Mouse (Mus musculus) liver, embryonic 14.5 days (tissue): ENCODE measurements around the gene Rbp7. TPM values are rescaled to one million over a fixed set of nuclear protein-coding genes. Genes with fewer than 3 reads are reported as not detected.

Experiments used
- ATAC-seq: fragments of 200-750 bp; cut with Nextera tagmentation; 2 replicates; pipeline ENCODE4 v1.8.0; 2017; ENCODE audit warnings: moderate number of reproducible peaks, mild to moderate bottlenecking, moderate library complexity; ENCODE audit not compliant: insufficient read depth
- DNase-seq, 3 experiments: peaks; one replicate each; pipeline ENCODE4 v3.0.0-alpha.2; 2012 to 2013; ENCODE audit warnings: low read depth in 3 of 3, low spot score in 3 of 3
- H3K27ac ChIP-seq: fragments of 300-500 bp; sonication (generic); 2 replicates; pipeline ENCODE4 v1.5.1; 2014; ENCODE audit warnings: moderate library complexity, mild to moderate bottlenecking, control low read depth, inconsistent platforms
- H3K27me3 ChIP-seq: fragments of 300-500 bp; sonication (generic); 2 replicates; pipeline ENCODE4 v1.6.1; 2014; ENCODE audit warnings: mild to moderate bottlenecking, low read length, moderate library complexity; ENCODE audit not compliant: control insufficient read depth, insufficient read depth
- H3K36me3 ChIP-seq: fragments of 300-500 bp; sonication (generic); replicated peaks from 2 replicates; pipeline ENCODE4 v1.6.1; 2014; ENCODE audit warnings: low read depth; ENCODE audit not compliant: control insufficient read depth, insufficient read depth
- H3K4me1 ChIP-seq, 2 experiments: fragments of 200-500 bp in 1 of 2; fragments of 300-500 bp in 1 of 2; sonication (generic) in 1 of 2; replicated peaks; 2 replicates each; pipeline ENCODE4 v1.6.1; 2012 to 2014; ENCODE audit warnings: antibody characterized with exemption in 1 of 2, inconsistent platforms in 1 of 2, low read length in 1 of 2; ENCODE audit not compliant: control insufficient read depth in 2 of 2, insufficient read depth in 2 of 2
- H3K4me2 ChIP-seq: fragments of 300-500 bp; sonication (generic); 2 replicates; pipeline ENCODE4 v1.6.1; 2014; ENCODE audit warnings: low read depth, mild to moderate bottlenecking, control low read depth, moderate library complexity
- H3K4me3 ChIP-seq, 2 experiments: fragments of 200-500 bp in 1 of 2; fragments of 300-500 bp in 1 of 2; sonication (generic) in 1 of 2; 2 replicates each; pipeline ENCODE4 v1.5.1; 2012 to 2014; ENCODE audit warnings: low read depth in 2 of 2, low read length in 2 of 2, mild to moderate bottlenecking in 2 of 2, control low read depth in 1 of 2, inconsistent platforms in 1 of 2, moderate library complexity in 1 of 2; ENCODE audit not compliant: insufficient read depth in 1 of 2
- H3K9ac ChIP-seq: fragments of 300-500 bp; sonication (generic); replicated peaks from 2 replicates; pipeline ENCODE4 v1.6.1; 2014; ENCODE audit warnings: mild to moderate bottlenecking, control low read depth, moderate library complexity
- H3K9me3 ChIP-seq: fragments of 300-500 bp; sonication (generic); 2 replicates; pipeline ENCODE4 v1.6.1; 2016; ENCODE audit warnings: low read length, mixed read lengths; ENCODE audit not compliant: control insufficient read depth
- CTCF ChIP-seq: IDR thresholded peaks from 2 replicates; pipeline ENCODE4 v1.5.1; 2016; ENCODE audit warnings: antibody characterized with exemption, low read depth, control low read depth
- EP300 ChIP-seq: IDR thresholded peaks from 2 replicates; pipeline ENCODE4 v1.6.1; 2016; ENCODE audit warnings: antibody characterized with exemption, low read depth
- WGBS: fragments of 180-500 bp; shearing (Covaris S2); extraction: QIAGEN DNeasy Blood & Tissue Kit; methylation state at CpG from one replicate; pipeline ENCODE4 v1.1.7; 2014; ENCODE audit not compliant: insufficient replicate concordance; 5-methylcytosine and 5-hydroxymethylcytosine counted together
- polyA plus RNA-seq, 2 experiments: library from polyadenylated mRNA; depleted of rRNA in 1 of 2; stranded (reverse) in 1 of 2; unstranded in 1 of 2; fragments of >200 nt; fragmentation: Nextera tagmentation in 1 of 2; extraction: Ambion mirVana in 1 of 2; gene quantifications; 2 replicates each; pipeline versions ENCODE4 v1.2.1 to v1.2.3; 2012 to 2014

Rbp7 gene
- polyA plus RNA-seq, 2 experiments, result not detected

DNA sequence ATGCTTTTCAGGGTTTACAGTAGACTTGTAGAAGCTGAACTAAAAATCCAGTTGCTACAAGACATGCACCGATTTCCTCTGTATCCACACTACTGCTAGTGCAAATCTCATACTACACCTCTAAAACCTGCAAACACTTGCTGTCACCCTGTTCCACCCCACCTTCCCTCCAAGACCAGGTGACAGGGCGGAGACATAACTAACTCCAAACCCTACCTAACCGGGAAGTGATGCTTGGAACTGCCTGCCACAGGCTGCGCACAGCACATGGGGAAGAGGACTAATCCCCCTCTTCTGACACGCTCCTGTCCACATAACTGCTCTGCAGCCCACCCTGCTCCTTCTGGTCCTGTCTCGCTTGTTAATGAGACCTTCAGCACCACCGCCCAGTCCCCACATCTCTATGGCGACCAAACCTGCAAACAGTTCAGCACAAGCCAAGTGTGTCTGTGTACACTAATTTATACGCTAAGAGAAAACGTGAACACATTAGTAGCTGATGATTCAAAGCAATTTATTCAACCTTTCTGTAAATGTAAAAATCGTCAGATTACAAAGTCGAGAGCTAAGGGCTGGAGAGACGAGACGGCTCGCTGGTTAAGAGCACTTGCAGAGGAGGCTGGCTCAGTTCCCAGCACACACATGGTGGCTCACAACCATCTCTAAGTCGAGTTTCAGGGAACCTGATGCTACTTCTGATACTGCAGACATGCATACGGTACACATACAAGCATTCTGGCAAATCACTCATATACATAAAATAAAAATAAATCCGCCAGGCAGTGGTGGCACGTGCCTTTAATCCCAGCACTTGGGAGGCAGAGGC, 49.9 kb downstream of the Rbp7 start:
- no peak for DNase-seq
- H3K4me1 ChIP-seq, result peaks cover 13 to 26% of the 10 kb centered on the region in 2 experiments
- TF ChIP-seq EP300 (no peak), CTCF (no peak)
- no peaks in the 10 kb centered on the region for H3K9me3 ChIP-seq
- H3K9ac ChIP-seq, result no peak overlapping the region
- no peak for ATAC-seq
- H3K36me3 ChIP-seq, result no peaks in the 10 kb centered on the region
- no peak overlapping the region for H3K27ac ChIP-seq
- WGBS, result 78% methylated on average over 19 of the region's 19 CpGs
- no peak overlapping the region for H3K4me2 ChIP-seq
- no peaks in the 10 kb centered on the region for H3K27me3 ChIP-seq
- no peak overlapping the region for H3K4me3 ChIP-seq

DNA sequence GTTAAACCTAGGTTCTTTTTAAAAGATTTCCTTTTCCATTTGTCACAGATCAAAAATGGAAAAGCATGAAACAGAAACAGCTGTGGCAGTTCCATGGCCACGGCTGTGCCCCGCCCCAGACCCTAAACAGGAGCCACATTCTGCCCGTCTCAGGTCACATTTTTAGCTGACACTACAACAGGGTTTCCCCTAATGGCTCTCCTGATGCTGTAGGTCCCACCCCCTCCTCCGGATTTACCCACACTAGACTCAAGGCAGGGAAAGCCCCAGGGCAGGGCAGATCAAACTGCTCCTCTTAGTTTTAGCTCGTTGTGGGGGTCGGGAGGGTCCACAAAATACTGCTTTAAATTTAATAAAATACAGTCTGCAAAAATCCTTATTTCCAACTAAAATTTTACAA, 51.7 kb downstream of the Rbp7 start:
- 48% methylated on average over 6 of the region's 6 CpGs for WGBS

DNA sequence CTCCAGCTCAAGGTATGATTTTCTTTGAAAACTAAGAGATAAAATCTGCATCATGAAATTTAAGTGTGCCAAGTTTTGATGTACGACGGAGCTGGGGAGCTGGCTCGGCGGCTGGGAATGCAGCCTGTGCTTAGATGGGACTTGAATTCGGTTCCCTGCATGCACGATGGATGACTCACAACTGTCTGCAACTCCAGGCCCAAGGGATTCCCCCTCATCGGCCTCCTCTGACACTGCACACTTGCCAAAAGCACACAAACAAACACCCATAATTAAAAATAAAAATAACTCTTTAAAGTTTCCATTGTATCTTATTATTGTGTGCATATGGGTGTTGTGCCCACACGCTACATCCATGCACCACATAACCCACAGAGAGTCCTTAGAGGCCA, 53.2 kb downstream of the Rbp7 start:
- Histone ChIP-seq H3K4me1 (peaks cover 12 to 25% of the 10 kb centered on the region in 2 experiments), H3K27me3 (no peaks in the 10 kb centered on the region), H3K27ac (no peak overlapping the region), H3K9me3 (no peaks in the 10 kb centered on the region), H3K9ac (no peak overlapping the region), H3K4me3 (no peak overlapping the region), H3K36me3 (peaks cover 5% of the 10 kb centered on the region), H3K4me2 (no peak overlapping the region)
- 79% methylated on average over 8 of the region's 8 CpGs for WGBS
- no peak for ATAC-seq
- DNase-seq, result no peak
- no peak for TF ChIP-seq EP300
- no peak for TF ChIP-seq CTCF

More for the DNA sequence above, 51.7 kb downstream of the Rbp7 start:
- H3K9me3 ChIP-seq, result no peaks in the 10 kb centered on the region
- no peak overlapping the region for H3K9ac ChIP-seq
- H3K27ac ChIP-seq, result no peak overlapping the region
- H3K4me3 ChIP-seq, result no peak overlapping the region
- no peaks in the 10 kb centered on the region for H3K27me3 ChIP-seq
- DNase-seq, result no peak
- peaks cover 18 to 29% of the 10 kb centered on the region in 2 experiments for H3K4me1 ChIP-seq
- no peak overlapping the region; the same call in 1 of the 2 replicates for H3K4me2 ChIP-seq
- peaks cover 4% of the 10 kb centered on the region for H3K36me3 ChIP-seq
- no peak for ATAC-seq
- TF ChIP-seq EP300, result no peak
- TF ChIP-seq CTCF, result no peak

- Histone ChIP-seq H3K27me3 (no peaks in the 10 kb centered on the region), H3K36me3 (peaks cover 5% of the 10 kb centered on the region), H3K4me1 (peaks cover 12 to 25% of the 10 kb centered on the region in 2 experiments), H3K9me3 (no peaks in the 10 kb centered on the region), H3K9ac (no peak overlapping the region), H3K4me2 (no peak overlapping the region), H3K27ac (no peak overlapping the region), H3K4me3 (no peak overlapping the region)
- WGBS, result 71% methylated on average over 12 of the region's 12 CpGs
- no peak for ATAC-seq
- TF ChIP-seq EP300, result no peak
- TF ChIP-seq CTCF, result no peak
- no peak for DNase-seq
Observed at GRCm38 (mm10) chr4:149400878-149401590, 53.7 kb downstream of the Rbp7 start.

Other genes starting within 250 kb of the Rbp7 start
- gene Kif1b, start 147.3 kb downstream of the Rbp7 start, polyA plus RNA-seq (2012; rRNA removed), result 3.6 and 4.3 TPM in 2 replicates
- gene Kif1b, start 147.3 kb downstream of the Rbp7 start, polyA plus RNA-seq (2014; fragmentation: Nextera tagmentation; extraction: Ambion mirVana), result 4.6 and 4.8 TPM in 2 replicates
- gene Ube4b, start 28.2 kb downstream of the Rbp7 start, polyA plus RNA-seq (2012; rRNA removed), result 14.6 and 16.7 TPM in 2 replicates
- gene Ube4b, start 28.2 kb downstream of the Rbp7 start, polyA plus RNA-seq (2014; fragmentation: Nextera tagmentation; extraction: Ambion mirVana), result 8.2 and 11.3 TPM in 2 replicates
- not detected in 2 replicates for gene Tmem274, start 22.4 kb upstream of the Rbp7 start, polyA plus RNA-seq (2012; rRNA removed)
- not detected in 2 replicates for gene Tmem274, start 22.4 kb upstream of the Rbp7 start, polyA plus RNA-seq (2014; fragmentation: Nextera tagmentation; extraction: Ambion mirVana)
- gene Nmnat1, start 30.2 kb upstream of the Rbp7 start, polyA plus RNA-seq (2012; rRNA removed), result 3.2 and 3.8 TPM in 2 replicates
- gene Nmnat1, start 30.2 kb upstream of the Rbp7 start, polyA plus RNA-seq (2014; fragmentation: Nextera tagmentation; extraction: Ambion mirVana), result 4.7 and 5.9 TPM in 2 replicates
- 5.6 and 9.1 TPM in 2 replicates for gene Lzic, start 30.3 kb upstream of the Rbp7 start, polyA plus RNA-seq (2012; rRNA removed)
- 14.9 and 15.5 TPM in 2 replicates for gene Lzic, start 30.3 kb upstream of the Rbp7 start, polyA plus RNA-seq (2014; fragmentation: Nextera tagmentation; extraction: Ambion mirVana)
- gene Ctnnbip1, start 63.3 kb upstream of the Rbp7 start, polyA plus RNA-seq (2012; rRNA removed), result 1.5 and 2.2 TPM in 2 replicates
- 4.0 and 4.2 TPM in 2 replicates for gene Ctnnbip1, start 63.3 kb upstream of the Rbp7 start, polyA plus RNA-seq (2014; fragmentation: Nextera tagmentation; extraction: Ambion mirVana)
- gene Clstn1, start 131.5 kb upstream of the Rbp7 start, polyA plus RNA-seq (2012; rRNA removed), result 1.2 and 1.3 TPM in 2 replicates
- gene Clstn1, start 131.5 kb upstream of the Rbp7 start, polyA plus RNA-seq (2014; fragmentation: Nextera tagmentation; extraction: Ambion mirVana), result 1.4 and 1.6 TPM in 2 replicates
- gene Pik3cd, start 247.6 kb upstream of the Rbp7 start, polyA plus RNA-seq (2012; rRNA removed), result 3.9 and 4.0 TPM in 2 replicates
- gene Pik3cd, start 247.6 kb upstream of the Rbp7 start, polyA plus RNA-seq (2014; fragmentation: Nextera tagmentation; extraction: Ambion mirVana), result 4.3 and 5.7 TPM in 2 replicates